Mouse (Mus musculus): ENCODE data around the gene Dnah14. TPM values are rescaled to one million over a fixed set of nuclear protein-coding genes. Genes with fewer than 3 reads are reported as not detected.
A peak's percentile ranks its signal among the peaks of the same experiment; 100 is the strongest.
"Not testable (repeated sequence)": the region's sequence is repeated elsewhere in the genome, so short reads cannot be mapped to it uniquely, and the experiment has no call there.

Dnah14 gene
- polyA plus RNA-seq, 1 experiment = 0.14 TPM

DNA sequence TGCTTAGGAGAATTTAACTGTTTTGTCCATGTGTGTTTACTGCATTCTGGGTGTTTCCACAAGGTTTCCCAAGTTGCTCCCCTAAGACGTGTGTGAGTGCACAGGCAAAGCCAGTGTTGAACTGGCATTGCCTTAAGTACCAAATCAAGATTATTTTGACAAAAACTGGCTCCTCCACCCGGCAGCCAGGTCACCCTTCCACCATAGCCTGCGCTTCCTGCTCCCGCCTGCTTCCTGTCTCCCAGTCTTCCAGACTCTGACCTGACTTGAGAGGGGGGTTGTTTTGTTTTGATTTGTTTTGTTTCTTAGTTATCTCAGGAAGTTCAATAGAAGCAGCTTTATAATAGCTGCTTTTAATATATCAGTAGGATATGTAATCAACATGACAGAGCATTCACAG lies 90.4 kb downstream of the Dnah14 start:
- TF ChIP-seq POLR2A (IDR thresholded peaks at IDR 0.05; ENCODE audit: borderline replicate concordance, extremely low read depth, insufficient read depth, insufficient read length, poor library complexity, severe bottlenecking) = no peak
- TF ChIP-seq CTCF (IDR thresholded peaks at IDR 0.05; ENCODE audit: borderline replicate concordance, extremely low read depth, insufficient read depth, insufficient read length) = no peak
- DNase-seq (ENCODE audit: low read depth) = no peak

DNA sequence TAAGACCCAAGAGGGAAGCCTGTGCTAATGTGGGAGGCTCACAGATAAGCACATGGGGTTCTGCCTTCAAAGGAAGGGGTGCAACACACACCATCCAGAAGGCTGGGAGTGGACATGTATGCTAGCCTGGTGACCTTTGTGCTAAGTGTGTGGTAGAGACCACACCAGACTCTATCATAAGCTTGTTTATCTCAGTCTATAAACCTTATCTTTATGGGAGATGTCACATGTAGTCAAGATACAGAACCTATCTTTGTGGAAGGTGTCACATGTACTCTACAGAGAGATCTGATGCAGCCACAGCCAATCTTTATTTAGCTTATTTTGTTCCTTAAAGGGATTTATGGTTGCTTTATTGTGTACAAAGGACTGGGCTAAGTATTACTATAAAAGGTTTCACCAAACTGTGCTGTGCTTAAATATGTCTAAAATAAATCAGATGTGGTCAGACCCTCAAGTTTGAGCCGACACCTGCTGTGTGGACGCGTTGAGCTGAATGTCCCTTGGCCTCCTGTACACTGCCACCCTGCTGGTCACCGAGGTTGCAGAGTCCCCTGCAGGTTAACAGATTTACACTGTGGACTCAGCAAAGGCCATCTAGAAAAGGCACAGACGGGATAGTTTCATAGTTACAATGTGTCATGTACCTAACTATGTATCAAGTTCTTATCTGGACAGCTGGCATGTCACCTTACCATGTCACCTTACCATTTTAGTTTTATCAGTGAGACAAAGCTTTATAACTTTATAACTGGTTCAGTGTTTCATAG lies 118.6 kb downstream of the Dnah14 start:
- no peak for TF ChIP-seq CTCF (IDR thresholded peaks at IDR 0.05; ENCODE audit: borderline replicate concordance, extremely low read depth, insufficient read depth, insufficient read length)
- TF ChIP-seq POLR2A (IDR thresholded peaks at IDR 0.05; ENCODE audit: borderline replicate concordance, extremely low read depth, insufficient read depth, insufficient read length, poor library complexity, severe bottlenecking) = no peak
- DNase-seq (ENCODE audit: low read depth) = no peak

GRCm38 (mm10) chr1:181728707-181729106 lies 152.3 kb downstream of the Dnah14 start:
- peak; percentile 44 for DNase-seq (ENCODE audit: low read depth)

DNA sequence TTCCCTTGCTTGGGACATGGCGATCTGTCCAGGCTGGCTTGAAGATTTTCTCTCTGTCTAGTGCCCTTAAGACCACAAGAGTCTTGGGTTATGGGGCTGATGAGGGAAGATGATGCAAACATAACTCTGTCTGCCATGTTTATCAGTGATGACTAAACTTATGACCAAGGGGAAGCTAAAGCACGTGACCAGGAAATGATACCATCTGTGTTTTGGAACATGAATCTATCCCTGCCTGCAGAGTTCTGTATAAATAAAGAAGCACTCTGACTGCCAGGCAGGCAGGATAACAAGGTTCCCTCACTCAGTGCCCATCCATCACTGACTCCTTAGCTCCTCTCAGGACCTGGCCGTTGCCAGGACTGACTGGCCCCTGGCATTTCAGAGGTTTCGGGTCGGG lies 157.2 kb downstream of the Dnah14 start:
- DNase-seq (ENCODE audit: low read depth) = no peak
- TF ChIP-seq POLR2A (IDR thresholded peaks at IDR 0.05; ENCODE audit: borderline replicate concordance, extremely low read depth, insufficient read depth, insufficient read length, poor library complexity, severe bottlenecking) (no peak), CTCF (IDR thresholded peaks at IDR 0.05; ENCODE audit: borderline replicate concordance, extremely low read depth, insufficient read depth, insufficient read length) (no peak)

More at GRCm38 (mm10) chr1:181728707-181729106, 152.3 kb downstream of the Dnah14 start:
- TF ChIP-seq POLR2A (IDR thresholded peaks at IDR 0.05; ENCODE audit: borderline replicate concordance, extremely low read depth, insufficient read depth, insufficient read length, poor library complexity, severe bottlenecking) = no peak
- TF ChIP-seq CTCF (IDR thresholded peaks at IDR 0.05; ENCODE audit: borderline replicate concordance, extremely low read depth, insufficient read depth, insufficient read length) = peak; percentile 52; the same call in 1 of the 2 replicates

DNA sequence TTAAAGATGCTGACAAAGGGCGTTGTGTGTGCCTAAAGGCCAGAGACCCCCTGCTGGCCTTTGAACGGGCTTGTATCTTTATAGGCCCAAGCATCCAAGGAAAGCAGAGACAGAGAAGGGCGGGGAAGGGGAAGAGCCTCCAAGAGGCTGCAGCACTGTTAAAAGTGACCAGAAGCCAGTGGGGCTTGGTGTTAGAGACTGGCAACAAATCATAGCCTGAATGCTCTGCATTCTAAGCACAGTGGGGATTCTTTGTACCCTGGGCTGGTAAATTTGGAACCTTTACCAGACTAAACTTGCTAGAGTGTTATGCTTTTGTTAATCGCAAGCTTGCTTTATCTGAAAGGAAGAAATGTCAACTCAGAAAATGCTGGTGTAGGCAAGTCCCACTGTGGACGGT lies 163.9 kb downstream of the Dnah14 start:
- TF ChIP-seq POLR2A (IDR thresholded peaks at IDR 0.05; ENCODE audit: borderline replicate concordance, extremely low read depth, insufficient read depth, insufficient read length, poor library complexity, severe bottlenecking) = no peak
- TF ChIP-seq CTCF (IDR thresholded peaks at IDR 0.05; ENCODE audit: borderline replicate concordance, extremely low read depth, insufficient read depth, insufficient read length) = no peak
- no peak for DNase-seq (ENCODE audit: low read depth)

DNA sequence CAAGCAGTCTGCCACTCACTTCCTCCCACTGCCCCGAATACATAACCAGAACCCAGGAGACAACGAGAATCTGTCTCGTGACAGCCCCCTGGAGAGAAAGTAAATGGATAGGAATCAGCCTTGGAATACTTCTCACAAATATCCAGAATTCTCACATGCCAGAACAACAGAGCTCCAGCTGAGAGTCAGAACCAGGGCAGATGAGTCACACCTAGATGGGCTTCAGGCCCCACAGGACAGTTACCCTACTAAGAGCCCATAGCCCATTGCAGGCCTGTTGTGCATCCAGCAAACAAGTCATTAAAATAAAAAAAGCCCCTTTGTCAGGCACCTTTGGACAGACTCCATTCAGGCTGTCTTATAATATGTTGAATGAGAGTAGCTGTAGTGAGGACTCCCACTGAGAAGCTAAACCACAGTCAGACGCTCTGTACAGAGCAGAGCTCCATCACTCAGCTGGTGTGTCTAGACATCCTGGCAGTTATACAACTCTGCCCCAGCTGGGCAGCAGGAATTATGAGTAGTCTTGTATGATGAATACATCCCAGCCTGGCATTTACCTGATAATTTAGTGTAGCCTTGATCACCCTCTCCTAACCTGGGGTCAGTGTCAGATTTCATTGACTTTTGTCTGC lies 166.0 kb downstream of the Dnah14 start:
- peak; percentile 40 for DNase-seq (ENCODE audit: low read depth)
- no peak for TF ChIP-seq POLR2A (IDR thresholded peaks at IDR 0.05; ENCODE audit: borderline replicate concordance, extremely low read depth, insufficient read depth, insufficient read length, poor library complexity, severe bottlenecking)
- TF ChIP-seq CTCF (IDR thresholded peaks at IDR 0.05; ENCODE audit: borderline replicate concordance, extremely low read depth, insufficient read depth, insufficient read length) = no peak

DNA sequence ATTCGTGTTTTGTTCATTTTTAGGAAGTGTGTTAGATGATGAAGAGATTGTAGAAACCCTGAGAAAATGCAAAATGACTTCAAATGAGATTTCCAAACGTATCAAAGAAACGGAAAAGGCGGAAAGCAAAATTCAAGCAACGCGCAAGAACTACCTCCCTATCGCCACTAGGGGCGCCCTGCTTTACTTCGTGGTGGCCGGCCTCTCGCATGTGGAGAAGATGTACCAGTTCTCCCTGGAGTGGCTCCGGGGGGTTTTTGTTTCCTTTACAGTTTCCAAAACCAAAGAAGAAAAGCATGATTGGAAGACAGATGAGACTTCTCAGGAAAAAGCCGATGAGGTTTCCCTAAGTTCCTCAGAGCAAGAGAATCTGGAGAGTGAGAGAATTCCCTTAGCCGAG lies 193.0 kb downstream of the Dnah14 start:
- DNase-seq (ENCODE audit: low read depth) = no peak
- TF ChIP-seq CTCF (IDR thresholded peaks at IDR 0.05; ENCODE audit: borderline replicate concordance, extremely low read depth, insufficient read depth, insufficient read length) = peak; percentile 58; the same call in 1 of the 2 replicates
- TF ChIP-seq POLR2A (IDR thresholded peaks at IDR 0.05; ENCODE audit: borderline replicate concordance, extremely low read depth, insufficient read depth, insufficient read length, poor library complexity, severe bottlenecking) = no peak

DNA sequence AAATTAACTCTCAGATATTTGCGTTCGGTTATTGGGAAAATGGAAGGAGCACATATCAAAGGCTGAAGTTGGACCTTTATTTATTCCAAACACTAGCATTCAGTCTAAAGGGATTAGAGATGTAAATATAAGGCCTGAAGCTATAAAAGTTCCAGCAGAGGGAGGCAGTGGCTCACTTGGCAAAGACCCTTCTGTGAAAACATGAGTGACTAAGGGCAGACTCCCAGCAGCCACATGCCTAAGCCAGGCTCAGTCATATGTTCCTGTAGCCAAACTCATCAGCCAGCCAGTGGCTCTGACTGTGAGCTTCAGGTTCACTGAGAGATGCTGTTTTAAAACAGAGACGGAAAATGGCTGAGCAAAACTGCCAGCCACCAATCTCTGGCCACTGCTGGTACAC lies 195.5 kb downstream of the Dnah14 start:
- TF ChIP-seq CTCF (IDR thresholded peaks at IDR 0.05; ENCODE audit: borderline replicate concordance, extremely low read depth, insufficient read depth, insufficient read length) (no peak), POLR2A (IDR thresholded peaks at IDR 0.05; ENCODE audit: borderline replicate concordance, extremely low read depth, insufficient read depth, insufficient read length, poor library complexity, severe bottlenecking) (no peak)
- DNase-seq (ENCODE audit: low read depth) = no peak

DNA sequence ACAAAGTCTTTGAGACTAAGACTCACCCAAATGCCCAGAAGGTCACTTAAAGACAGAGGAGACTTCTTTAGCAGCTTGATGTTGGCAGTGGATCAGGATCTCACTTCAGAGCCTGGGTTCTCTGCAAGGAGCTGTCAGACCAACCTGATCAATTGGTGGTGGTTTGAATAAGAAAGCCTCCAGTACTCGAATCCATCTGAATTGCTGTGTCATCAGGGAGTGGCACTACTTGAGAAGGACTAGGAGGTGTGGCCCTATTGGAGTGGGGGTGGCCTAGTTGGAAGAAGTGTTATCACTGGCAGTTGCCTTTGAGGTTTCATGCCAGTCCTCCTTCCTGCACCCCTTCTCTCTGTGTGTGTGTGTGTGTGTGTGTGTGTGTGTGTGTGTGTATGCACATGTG lies 200.2 kb downstream of the Dnah14 start:
- DNase-seq (ENCODE audit: low read depth) = no peak
- no peak for TF ChIP-seq POLR2A (IDR thresholded peaks at IDR 0.05; ENCODE audit: borderline replicate concordance, extremely low read depth, insufficient read depth, insufficient read length, poor library complexity, severe bottlenecking)
- TF ChIP-seq CTCF (IDR thresholded peaks at IDR 0.05; ENCODE audit: borderline replicate concordance, extremely low read depth, insufficient read depth, insufficient read length) = no peak

DNA sequence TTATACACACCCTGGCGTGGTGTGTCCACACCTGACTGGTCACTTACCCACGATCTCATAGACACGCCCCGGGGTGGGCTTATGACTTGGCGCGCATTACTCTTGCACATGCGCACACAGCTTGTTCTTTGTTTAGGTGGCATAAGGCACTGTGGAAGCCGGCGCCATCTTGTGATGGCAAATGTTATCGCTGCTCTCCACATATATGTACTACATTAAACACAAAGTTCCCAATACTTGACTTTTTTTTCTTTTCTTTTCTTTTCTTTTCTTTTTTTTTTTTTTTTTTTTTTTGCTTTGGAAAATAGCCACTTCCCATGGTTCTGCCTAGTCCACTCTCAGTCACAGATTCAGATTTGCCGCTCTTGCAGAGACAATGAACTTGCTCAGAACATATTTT lies 206.2 kb downstream of the Dnah14 start:
- DNase-seq (ENCODE audit: low read depth) = not testable (repeated sequence)

GRCm38 (mm10) chr1:181789952-181790351 lies 213.6 kb downstream of the Dnah14 start:
- no peak for TF ChIP-seq POLR2A (IDR thresholded peaks at IDR 0.05; ENCODE audit: borderline replicate concordance, extremely low read depth, insufficient read depth, insufficient read length, poor library complexity, severe bottlenecking)
- no peak for TF ChIP-seq CTCF (IDR thresholded peaks at IDR 0.05; ENCODE audit: borderline replicate concordance, extremely low read depth, insufficient read depth, insufficient read length)
- peak; percentile 29 for DNase-seq (ENCODE audit: low read depth)

- TF ChIP-seq CTCF (IDR thresholded peaks at IDR 0.05; ENCODE audit: borderline replicate concordance, extremely low read depth, insufficient read depth, insufficient read length) (no peak), POLR2A (IDR thresholded peaks at IDR 0.05; ENCODE audit: borderline replicate concordance, extremely low read depth, insufficient read depth, insufficient read length, poor library complexity, severe bottlenecking) (no peak)
- peak; percentile 59 for DNase-seq (ENCODE audit: low read depth)
These were observed 217.2 kb downstream of the Dnah14 start for GRCm38 (mm10) chr1:181793541-181793940.
